Mouse (Mus musculus): ENCODE results near the gene Cirbp. TPM values are rescaled to one million over a fixed set of nuclear protein-coding genes. Genes with fewer than 3 reads are reported as not detected.
"Not testable (repeated sequence)": the region's sequence is repeated elsewhere in the genome, so short reads cannot be mapped to it uniquely, and the experiment has no call there.

The Cirbp gene
- polyA plus RNA-seq, 1 experiment, result 276 TPM

- no peak for DNase-seq (ENCODE audit: low spot score)
Observed at GRCm38 (mm10) chr10:80179068-80180051, 13.6 kb downstream of the Cirbp start, which contains the start of gene Efna2. Gene Efna2 (plus strand): TSS chr10:80179482.

GRCm38 (mm10) chr10:80180288-80180687, 14.5 kb downstream of the Cirbp start:
- DNase-seq (ENCODE audit: low spot score), result no peak

GRCm38 (mm10) chr10:80180823-80181222, 15.0 kb downstream of the Cirbp start:
- no peak for DNase-seq (ENCODE audit: low spot score)

GRCm38 (mm10) chr10:80182547-80182946, 16.8 kb downstream of the Cirbp start:
- no peak for DNase-seq (ENCODE audit: low spot score)

GRCm38 (mm10) chr10:80186649-80187048, 20.9 kb downstream of the Cirbp start:
- DNase-seq (ENCODE audit: low spot score), result no peak

- DNase-seq (ENCODE audit: low spot score), result no peak
Observed at GRCm38 (mm10) chr10:80187739-80188138, 22.0 kb downstream of the Cirbp start.

GRCm38 (mm10) chr10:80188453-80189024, 22.8 kb downstream of the Cirbp start:
- no peak for DNase-seq (ENCODE audit: low spot score)

GRCm38 (mm10) chr10:80189999-80190398, 24.2 kb downstream of the Cirbp start:
- no peak for DNase-seq (ENCODE audit: low spot score)

- peak; percentile 21 for DNase-seq (ENCODE audit: low spot score)
Observed at GRCm38 (mm10) chr10:80190491-80191051, 24.8 kb downstream of the Cirbp start.

- no peak for DNase-seq (ENCODE audit: low spot score)
Observed at GRCm38 (mm10) chr10:80193976-80194375, 28.2 kb downstream of the Cirbp start.

- DNase-seq (ENCODE audit: low spot score), result no peak
Observed at GRCm38 (mm10) chr10:80194441-80194840, 28.7 kb downstream of the Cirbp start.

- DNase-seq (ENCODE audit: low spot score), result no peak
Observed at GRCm38 (mm10) chr10:80196167-80196566, 30.4 kb downstream of the Cirbp start.

GRCm38 (mm10) chr10:80196778-80197581, 31.2 kb downstream of the Cirbp start:
- DNase-seq (ENCODE audit: low spot score), result no peak

GRCm38 (mm10) chr10:80199440-80200008, 33.7 kb downstream of the Cirbp start:
- DNase-seq (ENCODE audit: low spot score), result no peak

- DNase-seq (ENCODE audit: low spot score), result no peak
Observed at GRCm38 (mm10) chr10:80200485-80200884, 34.7 kb downstream of the Cirbp start.

GRCm38 (mm10) chr10:80204055-80204454, 38.3 kb downstream of the Cirbp start:
- no peak for DNase-seq (ENCODE audit: low spot score)

- DNase-seq (ENCODE audit: low spot score), result no peak
Observed at GRCm38 (mm10) chr10:80207201-80207600, 41.4 kb downstream of the Cirbp start.

- no peak for DNase-seq (ENCODE audit: low spot score)
Observed at GRCm38 (mm10) chr10:80207676-80208075, 41.9 kb downstream of the Cirbp start.

- DNase-seq (ENCODE audit: low spot score), result no peak
Observed at GRCm38 (mm10) chr10:80208248-80208647, 42.5 kb downstream of the Cirbp start.

GRCm38 (mm10) chr10:80208841-80209371, 43.1 kb downstream of the Cirbp start:
- DNase-seq (ENCODE audit: low spot score), result no peak

- DNase-seq (ENCODE audit: low spot score), result not testable (repeated sequence)
Observed at GRCm38 (mm10) chr10:80211547-80212103, 45.8 kb downstream of the Cirbp start.
